Mouse (Mus musculus) lung, adult 2 months (tissue): ENCODE results near the gene Vnn3. TPM values are rescaled to one million over a fixed set of nuclear protein-coding genes. Genes with fewer than 3 reads are reported as not detected.

Experiments
- DNase-seq: peaks from one replicate; pipeline ENCODE4 v3.0.0; 2022
- H3K4me1 ChIP-seq: fragments of 200-500 bp; 2 replicates; pipeline ENCODE4 v1.6.1; 2011; ENCODE audit warnings: low read length; ENCODE audit not compliant: control insufficient read depth, insufficient read depth
- H3K4me3 ChIP-seq: fragments of 200-500 bp; replicated peaks from 2 replicates; pipeline ENCODE3; 2011; ENCODE audit warnings: low read depth, mild to moderate bottlenecking, control low read depth, low read length; ENCODE audit errors: extremely low read depth
- CTCF ChIP-seq: fragments of 200-500 bp; IDR thresholded peaks from 2 replicates; pipeline ENCODE4 v1.5.1; 2011; ENCODE audit warnings: mild to moderate bottlenecking, low read length, control low read depth; ENCODE audit not compliant: insufficient read depth
- POLR2A ChIP-seq: fragments of 200-500 bp; IDR thresholded peaks from 2 replicates; pipeline ENCODE4 v1.6.1; 2011; ENCODE audit warnings: low read depth, mild to moderate bottlenecking, control low read depth, low read length, borderline replicate concordance; ENCODE audit errors: extremely low read depth
- WGBS: fragments of 180-500 bp; shearing (Covaris S2); methylation state at CpG from one replicate; pipeline ENCODE4 v1.1.7; 2018; 5-methylcytosine and 5-hydroxymethylcytosine counted together
- polyA plus RNA-seq: library from polyadenylated mRNA; depleted of rRNA; stranded (reverse); fragments of >200 nt; gene quantifications from 2 replicates; pipeline ENCODE4 v1.2.3, GENCODE M21; 2012

Gene Vnn3
- polyA plus RNA-seq, 1 experiment, result 4.8 TPM

DNA sequence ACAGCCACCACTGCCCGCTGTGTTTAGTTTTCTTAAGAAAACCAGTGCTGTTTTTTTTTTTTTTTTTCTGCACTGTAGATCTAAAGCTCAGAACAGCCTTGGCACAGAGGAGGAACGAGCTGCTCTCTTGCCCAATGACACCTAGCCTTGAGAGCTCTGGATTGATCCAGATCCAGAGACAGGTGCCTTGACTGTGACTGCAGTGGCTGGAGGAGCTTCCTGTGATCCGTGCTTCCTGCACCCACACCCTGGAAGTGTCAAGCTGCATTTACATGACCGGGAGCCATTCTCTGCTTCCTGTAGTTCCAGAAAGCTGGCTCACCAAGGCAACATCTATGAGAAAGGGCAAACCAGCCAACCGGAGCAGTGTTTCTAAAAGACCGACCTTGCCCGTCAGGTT lies 24.7 kb upstream of the Vnn3 start:
- no peaks in the 10 kb centered on the region for H3K4me1 ChIP-seq
- H3K4me3 ChIP-seq, result no peak overlapping the region
- TF ChIP-seq CTCF, result no peak
- TF ChIP-seq POLR2A, result no peak
- WGBS, result 78% methylated on average over 7 of the region's 7 CpGs
- no peak for DNase-seq

GRCm38 (mm10) chr10:23836003-23836964 lies 15.0 kb upstream of the Vnn3 start:
- TF ChIP-seq CTCF, result no peak
- TF ChIP-seq POLR2A, result no peak
- Histone ChIP-seq H3K4me1 (no peaks in the 10 kb centered on the region), H3K4me3 (no peak overlapping the region)
- no peak for DNase-seq
- WGBS, result 60% methylated on average over 9 of the region's 9 CpGs

GRCm38 (mm10) chr10:23837115-23837514 lies 14.1 kb upstream of the Vnn3 start:
- no peak for DNase-seq
- H3K4me3 ChIP-seq, result no peak overlapping the region
- no peaks in the 10 kb centered on the region for H3K4me1 ChIP-seq
- WGBS, result 80% methylated on average over 3 of the region's 3 CpGs
- TF ChIP-seq POLR2A (no peak), CTCF (no peak)

- DNase-seq, result no peak
- TF ChIP-seq CTCF (no peak), POLR2A (no peak)
- 84% methylated on average over 3 of the region's 3 CpGs for WGBS
- Histone ChIP-seq H3K4me1 (no peaks in the 10 kb centered on the region), H3K4me3 (no peak overlapping the region)
Observed at GRCm38 (mm10) chr10:23838910-23839309, 12.4 kb upstream of the Vnn3 start.

DNA sequence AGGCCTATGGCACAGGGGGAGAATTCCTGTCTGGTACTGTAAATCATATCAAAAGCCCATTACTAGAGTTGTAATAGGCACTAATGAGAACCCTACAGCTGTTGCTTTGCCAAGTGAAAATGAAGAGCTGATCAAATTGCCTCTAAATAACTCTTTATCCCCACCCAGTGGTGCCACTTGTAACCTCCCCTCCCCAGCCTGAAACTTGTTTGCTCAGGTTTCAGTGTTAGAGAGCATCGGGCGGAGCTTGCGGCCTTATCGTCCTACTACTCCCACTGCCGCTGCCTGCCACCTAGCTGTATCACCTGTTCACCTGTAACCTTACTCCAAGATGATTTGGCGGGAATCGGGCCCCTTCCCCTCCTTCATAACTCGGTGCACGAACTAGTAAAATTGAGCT lies 11.9 kb upstream of the Vnn3 start:
- 47% methylated on average over 9 of the region's 9 CpGs for WGBS
- no peak overlapping the region for H3K4me3 ChIP-seq
- no peak for DNase-seq
- TF ChIP-seq POLR2A, result no peak
- no peak for TF ChIP-seq CTCF
- no peaks in the 10 kb centered on the region for H3K4me1 ChIP-seq

GRCm38 (mm10) chr10:23840496-23840895 lies 10.8 kb upstream of the Vnn3 start:
- no peak for DNase-seq
- H3K4me1 ChIP-seq, result no peaks in the 10 kb centered on the region
- TF ChIP-seq CTCF (no peak), POLR2A (no peak)
- whole genome bisulfite sequencing, result 64% methylated on average over 4 of the region's 4 CpGs
- H3K4me3 ChIP-seq, result no peak overlapping the region

GRCm38 (mm10) chr10:23852096-23852495 lies 834 bp downstream of the Vnn3 start:
- 53% methylated on average over 2 of the region's 2 CpGs for WGBS
- peak; percentile 22 for DNase-seq
- TF ChIP-seq CTCF (no peak), POLR2A (no peak)
- Histone ChIP-seq H3K4me1 (peaks cover 5% of the 10 kb centered on the region), H3K4me3 (no peak overlapping the region)

- no peak for DNase-seq
- WGBS, result 77% methylated on average over 9 of the region's 9 CpGs
- Histone ChIP-seq H3K4me1 (no peaks in the 10 kb centered on the region), H3K4me3 (no peak overlapping the region)
- no peak for TF ChIP-seq POLR2A
- TF ChIP-seq CTCF, result no peak
Observed at GRCm38 (mm10) chr10:23864362-23865312, 13.4 kb downstream of the Vnn3 start.

- TF ChIP-seq CTCF (no peak), POLR2A (no peak)
- Histone ChIP-seq H3K4me3 (no peak overlapping the region), H3K4me1 (no peaks in the 10 kb centered on the region)
- DNase-seq, result peak; percentile 21
- 81% methylated on average over 6 of the region's 6 CpGs for WGBS
Observed at GRCm38 (mm10) chr10:23880695-23881094, 29.4 kb downstream of the Vnn3 start.
